Mouse (Mus musculus) layer of hippocampus, postnatal 10 days (tissue): ENCODE data around the gene Bmp3. TPM values are rescaled to one million over a fixed set of nuclear protein-coding genes. Genes with fewer than 3 reads are reported as not detected.

Experiments used
- DNase-seq, 2 experiments: peaks; one replicate each; pipeline ENCODE4 v3.0.0; 2021; ENCODE audit warnings: low spot score in 2 of 2
- total RNA-seq, 2 experiments: library from RNA; stranded (reverse); gene quantifications; 2 replicates each; pipeline ENCODE4 v1.2.3; 2021

Gene Bmp3
- total RNA-seq, 2 experiments from 2014 or later, result 6.1 to 6.3 TPM

DNA sequence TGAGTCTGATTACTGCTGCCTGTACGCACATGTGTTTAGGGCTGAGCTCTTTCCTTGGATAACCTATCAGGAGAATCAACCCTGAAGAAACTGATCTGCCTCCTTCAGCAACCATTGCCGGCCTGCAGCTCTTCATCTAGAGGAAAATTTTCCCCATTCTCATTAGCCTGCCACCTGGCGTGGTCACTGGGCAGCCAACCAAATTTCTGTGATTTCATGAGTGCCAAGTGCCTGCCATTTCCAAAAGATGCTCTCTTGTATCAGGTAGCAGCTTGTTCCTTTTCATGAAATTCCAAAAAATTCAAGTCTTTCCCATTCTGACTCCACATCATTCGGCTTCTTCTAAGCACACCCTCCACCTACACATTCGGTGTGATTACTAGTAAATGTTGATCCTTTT, 46.7 kb downstream of the Bmp3 start:
- no peak for DNase-seq

DNA sequence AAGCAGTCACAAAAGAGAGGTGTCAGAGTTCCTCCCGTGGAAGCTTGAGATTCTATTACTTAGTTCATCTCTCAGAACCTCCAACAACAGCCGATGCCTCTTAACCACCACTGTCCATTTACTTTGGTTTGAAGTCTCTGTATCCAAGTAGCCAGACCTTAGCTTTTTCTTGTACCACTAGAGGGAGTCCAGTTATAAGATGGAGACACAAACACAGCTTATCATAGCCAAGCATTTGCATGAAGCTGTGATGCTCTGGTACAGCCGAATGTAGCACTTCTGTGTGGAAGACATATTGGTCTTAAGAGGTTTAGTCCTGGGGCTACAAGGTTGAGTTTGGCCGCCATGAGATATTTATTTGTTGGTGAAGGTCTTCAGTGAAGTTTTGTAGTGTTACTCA, 48.1 kb downstream of the Bmp3 start:
- DNase-seq, result no peak

DNA sequence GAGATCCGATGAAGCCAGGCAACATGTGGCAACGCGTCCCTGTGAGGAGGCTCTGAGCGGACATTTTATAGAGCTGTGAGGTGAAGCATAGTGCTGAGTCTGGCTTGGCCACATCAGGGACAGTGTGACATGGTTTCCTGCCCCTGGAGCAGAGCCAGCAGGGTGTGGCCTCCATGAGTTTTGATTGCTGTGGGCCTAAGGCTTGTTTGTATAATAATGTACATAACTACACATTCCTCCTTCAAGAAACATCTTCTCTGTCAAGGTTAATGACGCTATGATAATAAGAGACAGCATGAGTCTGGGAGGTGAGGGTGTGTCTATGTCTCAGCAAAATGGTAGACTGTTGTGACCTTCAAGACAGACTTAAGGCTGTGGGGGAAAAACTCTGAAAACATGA, 64.5 kb downstream of the Bmp3 start:
- DNase-seq, result no peak

DNA sequence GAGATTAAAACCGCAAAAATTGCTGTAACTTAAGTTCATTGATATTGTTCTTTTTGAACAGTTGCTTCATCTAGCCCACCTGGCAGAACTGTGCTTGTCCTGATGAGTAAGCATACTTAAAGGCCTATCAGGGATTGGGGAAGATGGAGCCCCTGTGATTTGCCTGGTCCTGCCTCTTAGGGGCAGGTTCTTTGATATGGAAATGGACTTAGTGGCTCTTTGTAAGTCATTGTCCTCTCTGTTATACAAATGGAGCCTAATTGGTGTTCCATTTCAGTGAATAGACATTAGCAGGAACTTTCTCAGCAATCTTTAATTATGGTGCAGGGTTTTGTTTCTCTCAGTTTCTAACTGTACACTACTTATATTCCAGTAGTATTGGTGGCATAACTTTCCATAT, 67.4 kb downstream of the Bmp3 start:
- no peak for DNase-seq

DNA sequence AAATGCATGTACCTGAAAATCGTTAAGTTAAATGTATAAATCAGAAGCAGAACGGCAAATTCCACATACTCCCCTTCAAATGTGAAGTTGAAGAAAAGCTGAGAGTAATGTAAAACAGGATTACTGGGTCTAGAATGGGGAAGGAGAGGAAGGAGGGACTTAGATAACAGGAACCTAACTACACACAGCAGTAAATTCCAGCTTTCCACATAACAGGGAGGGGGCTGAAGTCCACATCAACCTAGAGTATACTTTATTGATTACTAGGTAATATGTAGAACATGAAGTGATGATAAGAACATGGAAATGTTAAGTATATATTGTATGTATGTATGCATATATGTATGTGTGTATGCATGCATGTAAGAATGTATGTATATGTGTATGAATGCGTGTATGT, 68.7 kb downstream of the Bmp3 start:
- no peak for DNase-seq

Other genes with a start within 250 kb of the Bmp3 start
- gene Prkg2, start 182.9 kb downstream of the Bmp3 start, total RNA-seq, result 1 to 10 TPM; 2.3 to 2.4 TPM